Mouse (Mus musculus) liver, postnatal 0 days (tissue): ENCODE data around the gene Lnpep. TPM values are rescaled to one million over a fixed set of nuclear protein-coding genes. Genes with fewer than 3 reads are reported as not detected.

Experiments
- ATAC-seq: fragments of 200-750 bp; cut with Nextera tagmentation; 2 replicates; pipeline ENCODE4 v1.8.0; 2017; ENCODE audit warnings: mild to moderate bottlenecking, moderate library complexity
- DNase-seq: peaks from one replicate; pipeline ENCODE4 v3.0.0-alpha.2; 2016
- H3K27ac ChIP-seq: fragments of 300-500 bp; sonication (generic); 2 replicates; pipeline ENCODE4 v1.5.1; 2014; ENCODE audit warnings: antibody characterized with exemption, moderate library complexity, mild to moderate bottlenecking, low read depth
- H3K27me3 ChIP-seq: fragments of 300-500 bp; sonication (generic); 2 replicates; pipeline ENCODE4 v1.6.1; 2014; ENCODE audit warnings: low read length, control low read depth, mixed read lengths; ENCODE audit not compliant: insufficient read depth
- H3K36me3 ChIP-seq: fragments of 300-500 bp; sonication (generic); replicated peaks from 2 replicates; pipeline ENCODE4 v1.6.1; 2014; ENCODE audit warnings: mild to moderate bottlenecking, control low read depth, low read length, moderate library complexity, mixed read lengths; ENCODE audit not compliant: insufficient read depth
- H3K4me1 ChIP-seq: fragments of 300-500 bp; sonication (generic); 2 replicates; pipeline ENCODE4 v1.6.1; 2014; ENCODE audit warnings: antibody characterized with exemption, mild to moderate bottlenecking, control low read depth; ENCODE audit not compliant: insufficient read depth
- H3K4me2 ChIP-seq: fragments of 300-500 bp; sonication (generic); 2 replicates; pipeline ENCODE4 v1.6.1; 2014; ENCODE audit warnings: low read depth, mild to moderate bottlenecking, low read length, moderate library complexity, mixed read lengths
- H3K4me3 ChIP-seq: fragments of 300-500 bp; sonication (generic); 2 replicates; pipeline ENCODE4 v1.5.1; 2014; ENCODE audit warnings: low read depth, low read length
- H3K9ac ChIP-seq: fragments of 300-500 bp; sonication (generic); replicated peaks from 2 replicates; pipeline ENCODE4 v1.6.1; 2014; ENCODE audit warnings: mild to moderate bottlenecking, moderate library complexity
- H3K9me3 ChIP-seq: fragments of 300-500 bp; sonication (generic); 2 replicates; pipeline ENCODE4 v1.6.1; 2016; ENCODE audit warnings: mild to moderate bottlenecking, control low read depth, low read length, mixed read lengths
- CTCF ChIP-seq: sonication (generic); IDR thresholded peaks from 2 replicates; pipeline ENCODE4 v1.5.1; 2016; ENCODE audit warnings: antibody characterized with exemption, low read depth
- EP300 ChIP-seq: IDR thresholded peaks from 2 replicates; pipeline ENCODE4 v1.6.1; 2016; ENCODE audit warnings: antibody characterized with exemption, low read depth, mild to moderate bottlenecking
- WGBS: fragments of 180-500 bp; shearing (Covaris S2); extraction: QIAGEN DNeasy Blood & Tissue Kit; methylation state at CpG from one replicate; pipeline ENCODE4 v1.1.7; 2014; ENCODE audit not compliant: insufficient replicate concordance; 5-methylcytosine and 5-hydroxymethylcytosine counted together
- polyA plus RNA-seq: library from polyadenylated mRNA; unstranded; fragments of >200 nt; fragmentation: Nextera tagmentation; extraction: Ambion mirVana; gene quantifications from 2 replicates; pipeline ENCODE4 v1.2.1, GENCODE M21; 2015

The Lnpep gene
- polyA plus RNA-seq, 1 experiment from 2014 or later, result 3.1 TPM

GRCm38 (mm10) chr17:17602786-17603185 is 22.1 kb downstream of the Lnpep start:
- TF ChIP-seq CTCF (no peak), EP300 (no peak)
- no peak overlapping the region for H3K4me2 ChIP-seq
- H3K4me1 ChIP-seq, result peaks cover 28% of the 10 kb centered on the region
- H3K27me3 ChIP-seq, result no peaks in the 10 kb centered on the region
- no peaks in the 10 kb centered on the region for H3K36me3 ChIP-seq
- H3K9me3 ChIP-seq, result no peaks in the 10 kb centered on the region
- ATAC-seq (no peak), DNase-seq (no peak)
- no peak overlapping the region for H3K27ac ChIP-seq
- no peak overlapping the region for H3K9ac ChIP-seq
- H3K4me3 ChIP-seq, result no peak overlapping the region

DNA sequence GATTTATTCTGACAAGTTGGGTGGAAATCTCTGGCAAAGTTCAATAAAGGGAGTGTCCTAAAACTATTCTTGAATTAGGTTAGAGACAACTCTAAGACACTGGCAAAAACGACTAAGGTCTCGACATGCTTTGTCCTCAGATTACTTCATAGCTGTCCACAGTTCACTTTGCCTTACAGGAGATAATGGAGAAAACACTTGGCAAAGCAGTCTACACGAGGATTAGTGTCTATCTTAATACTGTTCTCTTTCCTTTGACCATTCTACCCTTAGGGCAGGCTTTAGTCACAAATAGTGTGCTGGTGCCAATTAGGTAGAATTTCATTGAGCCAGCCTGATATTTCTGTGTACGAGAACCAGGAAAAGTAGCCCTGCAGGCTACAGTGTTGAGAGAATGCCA is 22.5 kb downstream of the Lnpep start:
- Histone ChIP-seq H3K9ac (no peak overlapping the region), H3K4me3 (no peak overlapping the region), H3K27ac (peak overlapping the region; percentile 55; the same call in 1 of the 2 replicates), H3K36me3 (no peaks in the 10 kb centered on the region), H3K4me1 (peaks cover 33% of the 10 kb centered on the region), H3K9me3 (no peaks in the 10 kb centered on the region), H3K4me2 (no peak overlapping the region), H3K27me3 (no peaks in the 10 kb centered on the region)
- no peak for ATAC-seq
- no peak for TF ChIP-seq CTCF
- TF ChIP-seq EP300, result no peak
- WGBS, result 47% methylated on average over 4 of the region's 4 CpGs
- DNase-seq, result no peak

GRCm38 (mm10) chr17:17600804-17601252 is 24.0 kb downstream of the Lnpep start:
- Histone ChIP-seq H3K4me2 (peak overlapping the region; percentile 59), H3K36me3 (no peaks in the 10 kb centered on the region), H3K9me3 (no peaks in the 10 kb centered on the region), H3K4me1 (peaks cover 35% of the 10 kb centered on the region), H3K27me3 (no peaks in the 10 kb centered on the region), H3K27ac (peak overlapping the region; percentile 88), H3K4me3 (no peak overlapping the region), H3K9ac (no peak overlapping the region)
- ATAC-seq (peak; percentile 93), DNase-seq (peak; percentile 83)
- 24% methylated on average over 3 of the region's 3 CpGs for WGBS
- no peak for TF ChIP-seq EP300
- TF ChIP-seq CTCF, result no peak

DNA sequence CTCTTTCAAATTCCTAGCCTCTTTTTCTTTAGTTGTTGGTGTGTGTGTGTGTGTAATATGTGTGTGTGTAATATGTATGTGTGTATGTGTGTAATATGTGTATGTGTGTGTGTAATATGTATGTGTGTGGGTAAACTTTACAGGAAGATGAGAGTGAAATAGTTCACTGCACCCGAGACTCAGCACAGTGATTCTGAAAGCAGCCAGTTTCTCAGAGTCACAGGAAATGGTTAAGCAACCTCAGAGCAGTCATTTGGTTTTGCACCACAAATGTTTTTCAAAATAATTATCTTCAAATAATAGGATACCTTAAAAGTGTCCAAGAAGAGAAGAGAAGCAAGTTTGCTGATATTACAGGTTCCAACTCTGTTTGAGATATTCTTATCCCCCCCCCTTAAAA is 24.8 kb downstream of the Lnpep start:
- Histone ChIP-seq H3K4me1 (peaks cover 35% of the 10 kb centered on the region), H3K9me3 (no peaks in the 10 kb centered on the region), H3K27me3 (no peaks in the 10 kb centered on the region), H3K27ac (peak overlapping the region; percentile 57; the same call in 1 of the 2 replicates), H3K4me3 (no peak overlapping the region), H3K4me2 (no peak overlapping the region), H3K9ac (no peak overlapping the region), H3K36me3 (no peaks in the 10 kb centered on the region)
- ATAC-seq (0 out of 2 replicates have a peak, but pooled peaks have one; percentile 28), DNase-seq (no peak)
- no peak for TF ChIP-seq CTCF
- no peak for TF ChIP-seq EP300
- 26% methylated on average over 1 of the region's 1 CpGs for WGBS

- Histone ChIP-seq H3K27me3 (no peaks in the 10 kb centered on the region), H3K9me3 (no peaks in the 10 kb centered on the region), H3K9ac (no peak overlapping the region), H3K36me3 (no peaks in the 10 kb centered on the region), H3K27ac (no peak overlapping the region), H3K4me2 (no peak overlapping the region), H3K4me1 (peaks cover 32% of the 10 kb centered on the region), H3K4me3 (no peak overlapping the region)
- WGBS, result 75% methylated on average over 2 of the region's 2 CpGs
- ATAC-seq, result no peak
- TF ChIP-seq CTCF, result no peak
- TF ChIP-seq EP300, result no peak
- DNase-seq, result no peak
These were observed 26.5 kb downstream of the Lnpep start for GRCm38 (mm10) chr17:17598355-17598754.

DNA sequence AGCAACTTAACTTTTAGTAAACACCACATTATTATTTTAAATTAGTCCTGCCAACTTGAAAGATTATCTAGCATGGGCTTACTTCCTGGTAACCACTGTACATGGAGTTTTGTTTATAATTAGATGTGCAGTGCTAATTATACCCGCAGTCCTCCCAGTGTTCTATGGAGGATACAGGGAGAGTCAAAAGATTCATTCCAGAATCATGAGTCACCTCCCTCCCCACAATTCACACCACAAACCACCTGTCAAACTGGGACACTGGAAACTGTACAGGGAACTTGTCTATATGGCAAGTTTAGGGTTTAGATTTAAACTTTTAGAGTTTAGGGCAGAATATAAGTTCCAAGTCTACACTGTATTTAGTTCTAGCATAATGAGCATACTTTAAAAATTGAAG is 31.9 kb downstream of the Lnpep start:
- Histone ChIP-seq H3K9me3 (no peaks in the 10 kb centered on the region), H3K4me1 (peaks cover 10% of the 10 kb centered on the region; the same call in 1 of the 2 replicates), H3K9ac (no peak overlapping the region), H3K4me2 (no peak overlapping the region), H3K27ac (no peak overlapping the region), H3K4me3 (no peak overlapping the region), H3K36me3 (no peaks in the 10 kb centered on the region), H3K27me3 (no peaks in the 10 kb centered on the region)
- no peak for DNase-seq
- WGBS, result 64% methylated on average over 1 of the region's 1 CpGs
- TF ChIP-seq EP300 (no peak), CTCF (no peak)
- no peak for ATAC-seq

- H3K27ac ChIP-seq, result peak overlapping the region; percentile 82
- H3K4me1 ChIP-seq, result peaks cover 4% of the 10 kb centered on the region
- no peak overlapping the region for H3K4me3 ChIP-seq
- peak overlapping the region; percentile 50 for H3K4me2 ChIP-seq
- H3K9me3 ChIP-seq, result no peaks in the 10 kb centered on the region
- WGBS, result 30% methylated on average over 7 of the region's 7 CpGs
- no peak overlapping the region for H3K9ac ChIP-seq
- no peak for DNase-seq
- H3K36me3 ChIP-seq, result no peaks in the 10 kb centered on the region
- no peaks in the 10 kb centered on the region for H3K27me3 ChIP-seq
- peak; percentile 56; the same call in 1 of the 2 replicates for TF ChIP-seq EP300
- TF ChIP-seq CTCF, result no peak
- peak; percentile 80 for ATAC-seq
These were observed 37.4 kb downstream of the Lnpep start for GRCm38 (mm10) chr17:17587333-17588047.
